Mouse (Mus musculus) adipocyte (in vitro differentiated cells): ENCODE results near the gene Sycp1.

Source experiments
- DNase-seq: peaks from one replicate; pipeline ENCODE4 v3.0.0-alpha.2; 2016; ENCODE audit warnings: low spot score

Gene Sycp1

GRCm38 (mm10) chr3:102935451-102936354 is at the start of gene Sycp1:
Gene Sycp1, minus strand, starts transcription at chr3:102936100.
- DNase-seq: no peak

GRCm38 (mm10) chr3:102980349-102980736 is 44.4 kb upstream of the Sycp1 start:
- no peak for DNase-seq

GRCm38 (mm10) chr3:102979550-102980348 is 43.8 kb upstream of the Sycp1 start:
- no peak for DNase-seq

- DNase-seq: no peak
These were observed 41.0 kb upstream of the Sycp1 start for GRCm38 (mm10) chr3:102976906-102977305.

GRCm38 (mm10) chr3:102970508-102970907 is 34.6 kb upstream of the Sycp1 start:
- DNase-seq: no peak

- DNase-seq: no peak
These were observed 34.2 kb upstream of the Sycp1 start for GRCm38 (mm10) chr3:102970067-102970466.

- DNase-seq: no peak
These were observed 28.1 kb upstream of the Sycp1 start, which contains the start of gene Nr1h5 for GRCm38 (mm10) chr3:102964033-102964432. Gene Nr1h5, minus strand, starts transcription at chr3:102964133.

- DNase-seq: no peak
These were observed 19.7 kb upstream of the Sycp1 start for GRCm38 (mm10) chr3:102955596-102955995.

- DNase-seq: no peak
These were observed 19.2 kb upstream of the Sycp1 start for GRCm38 (mm10) chr3:102955143-102955542.

- DNase-seq: no peak
These were observed 18.6 kb upstream of the Sycp1 start for GRCm38 (mm10) chr3:102954476-102954875.

- no peak for DNase-seq
These were observed 11.0 kb upstream of the Sycp1 start for GRCm38 (mm10) chr3:102946861-102947260.

GRCm38 (mm10) chr3:102946312-102946711 is 10.4 kb upstream of the Sycp1 start:
- DNase-seq: no peak

GRCm38 (mm10) chr3:102938100-102938499 is 2.2 kb upstream of the Sycp1 start:
- DNase-seq: no peak

GRCm38 (mm10) chr3:102899136-102899535 is 36.8 kb downstream of the Sycp1 start:
- DNase-seq: no peak

- DNase-seq: peak; percentile 8
These were observed 55.4 kb downstream of the Sycp1 start for GRCm38 (mm10) chr3:102880529-102880928.

- DNase-seq: no peak
These were observed 87.2 kb downstream of the Sycp1 start for GRCm38 (mm10) chr3:102848661-102849060.

- peak; percentile 8 for DNase-seq
These were observed 93.5 kb downstream of the Sycp1 start for GRCm38 (mm10) chr3:102842386-102842785.

- DNase-seq: peak; percentile 80
These were observed 132.0 kb downstream of the Sycp1 start for GRCm38 (mm10) chr3:102803937-102804336.

- DNase-seq: no peak
These were observed 148.5 kb downstream of the Sycp1 start for GRCm38 (mm10) chr3:102787369-102787768.

- DNase-seq: no peak
These were observed 153.3 kb downstream of the Sycp1 start, which contains the start of gene Tshb for GRCm38 (mm10) chr3:102782618-102783017. Gene Tshb, minus strand, starts transcription at chr3:102782718.

- DNase-seq: no peak
These were observed 162.9 kb downstream of the Sycp1 start for GRCm38 (mm10) chr3:102773018-102773417.
